Mouse (Mus musculus) hindbrain, embryonic 16.5 days (tissue): ENCODE results near the gene Stx1b. TPM values are rescaled to one million over a fixed set of nuclear protein-coding genes. Genes with fewer than 3 reads are reported as not detected.

ENCODE experiments used
- ATAC-seq: fragments of 200-750 bp; cut with Nextera tagmentation; 2 replicates; pipeline ENCODE4 v1.8.0; 2017; ENCODE audit warnings: moderate TSS enrichment, moderate library complexity
- H3K27ac ChIP-seq: fragments of 300-500 bp; sonication (generic); 2 replicates; pipeline ENCODE4 v1.5.1; 2014; ENCODE audit warnings: low read depth, mild to moderate bottlenecking, control low read depth, low read length, moderate library complexity
- H3K27me3 ChIP-seq: fragments of 300-500 bp; sonication (generic); replicated peaks from 2 replicates; pipeline ENCODE4 v1.6.1; 2014; ENCODE audit warnings: low read length; ENCODE audit not compliant: control insufficient read depth, insufficient read depth
- H3K36me3 ChIP-seq: fragments of 300-500 bp; sonication (generic); 2 replicates; pipeline ENCODE4 v1.6.1; 2014; ENCODE audit warnings: mild to moderate bottlenecking, low read length, moderate library complexity, mixed read lengths; ENCODE audit not compliant: control insufficient read depth, insufficient read depth
- H3K4me1 ChIP-seq: fragments of 300-500 bp; sonication (generic); 2 replicates; pipeline ENCODE4 v1.6.1; 2014; ENCODE audit warnings: low read depth, low read length; ENCODE audit not compliant: control insufficient read depth, insufficient read depth
- H3K4me2 ChIP-seq: fragments of 300-500 bp; sonication (generic); 2 replicates; pipeline ENCODE4 v1.6.1; 2014; ENCODE audit warnings: mild to moderate bottlenecking, low read length, control low read depth, moderate library complexity
- H3K4me3 ChIP-seq: fragments of 300-500 bp; sonication (generic); 2 replicates; pipeline ENCODE4 v1.5.1; 2014; ENCODE audit warnings: mild to moderate bottlenecking, low read length, control low read depth, moderate library complexity
- H3K9ac ChIP-seq: fragments of 300-500 bp; sonication (generic); 2 replicates; pipeline ENCODE4 v1.6.1; 2014; ENCODE audit warnings: low read depth, mild to moderate bottlenecking, control low read depth, low read length, moderate library complexity
- H3K9me3 ChIP-seq: fragments of 300-500 bp; sonication (generic); 2 replicates; pipeline ENCODE4 v1.6.1; 2014; ENCODE audit warnings: mild to moderate bottlenecking, low read length, moderate library complexity; ENCODE audit not compliant: control insufficient read depth
- WGBS: fragments of 180-500 bp; shearing (Covaris S2); extraction: QIAGEN DNeasy Blood & Tissue Kit; methylation state at CpG from one replicate; pipeline ENCODE4 v1.1.7; 2014; 5-methylcytosine and 5-hydroxymethylcytosine counted together
- polyA plus RNA-seq: library from polyadenylated mRNA; unstranded; fragments of >200 nt; fragmentation: Nextera tagmentation; extraction: Ambion mirVana; gene quantifications from 2 replicates; pipeline ENCODE4 v1.2.1, GENCODE M21; 2015

The Stx1b gene
- polyA plus RNA-seq, 1 experiment from 2014 or later, result 76.8 TPM

GRCm38 (mm10) chr7:127773664-127774384, 50.5 kb downstream of the Stx1b start:
- Histone ChIP-seq H3K9ac (no peak overlapping the region), H3K9me3 (no peaks in the 10 kb centered on the region), H3K36me3 (peaks cover under 1% of the 10 kb centered on the region; the same call in 1 of the 2 replicates), H3K4me2 (no peak overlapping the region), H3K4me3 (no peak overlapping the region), H3K4me1 (peaks cover 28% of the 10 kb centered on the region), H3K27me3 (no peaks in the 10 kb centered on the region), H3K27ac (no peak overlapping the region)
- 43% methylated on average over 9 of the region's 9 CpGs for WGBS
- no peak for ATAC-seq

GRCm38 (mm10) chr7:127772557-127772956, 51.8 kb downstream of the Stx1b start:
- Histone ChIP-seq H3K27me3 (no peaks in the 10 kb centered on the region), H3K4me3 (no peak overlapping the region), H3K9me3 (no peaks in the 10 kb centered on the region), H3K4me1 (peaks cover 23% of the 10 kb centered on the region), H3K27ac (no peak overlapping the region), H3K4me2 (no peak overlapping the region), H3K36me3 (peaks cover 5% of the 10 kb centered on the region), H3K9ac (no peak overlapping the region)
- ATAC-seq, result no peak
- 93% methylated on average over 1 of the region's 1 CpGs for WGBS

GRCm38 (mm10) chr7:127772080-127772479, 52.3 kb downstream of the Stx1b start:
- no peak overlapping the region for H3K27ac ChIP-seq
- H3K4me1 ChIP-seq, result peaks cover 23% of the 10 kb centered on the region
- H3K4me3 ChIP-seq, result no peak overlapping the region
- no peak overlapping the region for H3K4me2 ChIP-seq
- no peaks in the 10 kb centered on the region for H3K27me3 ChIP-seq
- no peak overlapping the region for H3K9ac ChIP-seq
- H3K9me3 ChIP-seq, result no peaks in the 10 kb centered on the region
- peaks cover 8% of the 10 kb centered on the region for H3K36me3 ChIP-seq
- WGBS, result 84% methylated on average over 3 of the region's 3 CpGs
- ATAC-seq, result no peak

- 71% methylated on average over 5 of the region's 5 CpGs for WGBS
- no peak overlapping the region for H3K4me2 ChIP-seq
Observed at GRCm38 (mm10) chr7:127771262-127771661, 53.1 kb downstream of the Stx1b start.

GRCm38 (mm10) chr7:127770039-127770905, 54.1 kb downstream of the Stx1b start:
- Histone ChIP-seq H3K4me1 (peaks cover 23% of the 10 kb centered on the region), H3K4me3 (peak overlapping the region; percentile 50), H3K9me3 (no peaks in the 10 kb centered on the region), H3K27me3 (no peaks in the 10 kb centered on the region), H3K27ac (peak overlapping the region; percentile 81), H3K4me2 (peak overlapping the region; percentile 68), H3K36me3 (peaks cover 15% of the 10 kb centered on the region), H3K9ac (peak overlapping the region; percentile 68)
- peak; percentile 22 for ATAC-seq
- WGBS, result 9% methylated on average over 27 of the region's 27 CpGs

More at GRCm38 (mm10) chr7:127771262-127771661, 53.1 kb downstream of the Stx1b start:
- H3K4me1 ChIP-seq, result peaks cover 23% of the 10 kb centered on the region
- no peaks in the 10 kb centered on the region for H3K9me3 ChIP-seq
- H3K27ac ChIP-seq, result no peak overlapping the region
- no peak overlapping the region for H3K4me3 ChIP-seq
- peaks cover 8% of the 10 kb centered on the region for H3K36me3 ChIP-seq
- no peaks in the 10 kb centered on the region for H3K27me3 ChIP-seq
- no peak for ATAC-seq
- H3K9ac ChIP-seq, result no peak overlapping the region

- H3K27ac ChIP-seq, result peak within 1 kb of the TSS; percentile 81
- peak within 1 kb of the TSS; percentile 68 for H3K9ac ChIP-seq
- no peaks in the 10 kb centered on the region for H3K27me3 ChIP-seq
- H3K36me3 ChIP-seq, result peaks cover 15% of the 10 kb centered on the region
- peak within 1 kb of the TSS; percentile 50 for H3K4me3 ChIP-seq
- peaks cover 23% of the 10 kb centered on the region for H3K4me1 ChIP-seq
- H3K9me3 ChIP-seq, result no peaks in the 10 kb centered on the region
- WGBS, result 0% methylated on average over 24 of the region's 24 CpGs
- ATAC-seq, result peak; percentile 57
- H3K4me2 ChIP-seq, result peak within 1 kb of the TSS; percentile 68
Observed at GRCm38 (mm10) chr7:127769651-127770038, 54.7 kb downstream of the Stx1b start, which contains the start of gene Orai3. Gene Orai3 (plus strand): TSS chr7:127769815.

GRCm38 (mm10) chr7:127768997-127769593, 55.3 kb downstream of the Stx1b start:
- under 1% methylated on average over 16 of the region's 16 CpGs for WGBS
- Histone ChIP-seq H3K36me3 (peaks cover 18% of the 10 kb centered on the region), H3K27ac (peak overlapping the region; percentile 81), H3K4me3 (peak overlapping the region; percentile 50), H3K4me1 (peaks cover 23% of the 10 kb centered on the region), H3K9me3 (no peaks in the 10 kb centered on the region), H3K9ac (peak overlapping the region; percentile 68), H3K27me3 (no peaks in the 10 kb centered on the region), H3K4me2 (peak overlapping the region; percentile 68)
- peak; percentile 91 for ATAC-seq

GRCm38 (mm10) chr7:127768346-127768996, 55.9 kb downstream of the Stx1b start:
- Histone ChIP-seq H3K4me1 (peaks cover 23% of the 10 kb centered on the region), H3K9me3 (no peaks in the 10 kb centered on the region), H3K4me2 (peak overlapping the region; percentile 20; the same call in 1 of the 2 replicates), H3K27ac (peak overlapping the region; percentile 49; the same call in 1 of the 2 replicates), H3K9ac (no peak overlapping the region), H3K36me3 (peaks cover 22% of the 10 kb centered on the region), H3K4me3 (no peak overlapping the region), H3K27me3 (no peaks in the 10 kb centered on the region)
- 49% methylated on average over 13 of the region's 13 CpGs for WGBS
- ATAC-seq, result no peak
